Mouse (Mus musculus): ENCODE measurements around the gene Npr2.

DNA sequence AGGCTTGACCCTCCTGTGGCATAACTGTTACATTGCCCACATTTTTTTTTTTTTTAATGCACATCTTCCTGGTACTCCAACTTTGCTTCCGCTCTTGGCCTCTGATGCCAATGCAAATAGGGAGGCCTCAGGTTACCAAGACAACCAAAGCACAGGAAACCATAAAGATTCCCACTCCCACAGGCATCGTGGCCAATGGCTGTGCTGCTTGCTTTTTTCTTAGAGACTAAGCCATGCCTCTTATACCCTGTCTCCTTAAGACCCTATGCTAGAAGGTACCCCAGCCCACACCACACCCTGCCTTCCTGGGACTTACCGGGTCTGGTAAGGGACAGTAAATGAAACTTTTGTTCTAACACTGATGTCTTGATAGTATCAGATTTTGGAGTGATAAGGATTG lies 38.3 kb upstream of the Npr2 start:
- no peak for TF ChIP-seq POLR2A (IDR thresholded peaks at IDR 0.05; ENCODE audit: insufficient read depth, low read length)
- no peak for TF ChIP-seq EP300 (IDR thresholded peaks at IDR 0.05; ENCODE audit: insufficient read depth, low read depth, low read length)
- no peak for TF ChIP-seq CTCF (IDR thresholded peaks at IDR 0.05; ENCODE audit: low read depth, low read length)

Measured in ES-Bruce4 (cell line).